Mouse (Mus musculus) cerebellum, adult 18-20 months (tissue): Measurements from ENCODE around the gene Pecr.
"Not testable (repeated sequence)": the region's sequence is repeated elsewhere in the genome, so short reads cannot be mapped to it uniquely, and the experiment has no call there.

Experiments
- DNase-seq, 2 experiments: peaks; one replicate each; pipeline ENCODE4 v3.0.0; 2021

Pecr gene

GRCm38 (mm10) chr1:72232592-72232991 lies 51.5 kb downstream of the Pecr start:
- DNase-seq: not testable (repeated sequence)

DNA sequence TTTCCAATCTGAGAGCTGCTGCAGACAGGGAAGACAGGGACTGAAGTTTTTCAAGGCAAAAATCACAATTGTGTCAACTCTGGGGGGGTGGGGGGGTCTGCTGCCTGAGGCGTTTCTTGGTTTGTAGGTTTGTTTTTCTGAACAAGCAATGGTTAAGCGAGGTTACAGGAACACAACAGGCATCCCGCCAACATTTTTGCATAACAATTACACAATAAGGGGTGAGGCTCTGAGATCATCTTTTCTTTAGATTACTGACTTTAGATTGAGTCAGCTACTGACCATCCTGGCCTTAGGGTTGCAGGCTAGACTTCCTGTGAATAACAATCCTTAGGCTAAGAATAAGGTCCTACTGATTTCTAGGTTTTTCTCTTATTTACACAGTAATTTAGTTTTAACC lies 55.1 kb downstream of the Pecr start:
- no peak for DNase-seq

GRCm38 (mm10) chr1:72227546-72227945 lies 56.6 kb downstream of the Pecr start:
- DNase-seq: no peak

GRCm38 (mm10) chr1:72226887-72227481 lies 57.1 kb downstream of the Pecr start:
- no peak for DNase-seq

DNA sequence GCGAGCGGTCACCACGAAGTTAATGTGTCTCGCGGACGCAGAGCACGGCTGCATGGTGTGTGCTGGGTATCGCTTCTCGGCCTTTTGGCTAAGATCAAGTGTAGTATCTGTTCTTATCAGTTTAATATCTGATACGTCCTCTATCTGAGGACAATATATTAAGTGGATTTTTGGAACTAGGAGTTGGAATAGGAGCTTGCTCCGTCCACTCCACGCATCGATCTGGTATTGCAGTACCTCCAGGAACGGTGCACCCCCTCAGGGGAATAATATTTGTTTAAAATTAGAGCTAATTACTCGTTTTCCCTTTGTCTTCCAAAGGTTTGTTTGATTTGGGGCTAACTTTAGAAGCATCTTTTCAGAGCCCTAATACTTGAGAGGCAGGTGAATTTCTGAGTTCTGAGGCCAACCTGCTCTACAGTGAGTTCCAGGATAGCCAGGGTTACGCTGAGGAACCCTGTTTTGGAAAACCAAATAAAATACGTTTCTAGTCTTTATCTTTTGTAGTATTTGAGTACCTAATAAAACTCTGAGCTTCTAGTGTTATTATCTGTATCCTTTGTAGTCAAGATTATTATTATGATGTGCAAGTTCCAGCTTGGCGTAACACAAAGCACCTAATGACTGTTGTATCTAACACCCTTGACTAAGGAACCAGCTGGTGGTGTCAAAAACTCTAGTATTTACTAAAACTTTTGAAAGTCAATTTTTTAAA lies 57.8 kb downstream of the Pecr start:
- DNase-seq: no peak

DNA sequence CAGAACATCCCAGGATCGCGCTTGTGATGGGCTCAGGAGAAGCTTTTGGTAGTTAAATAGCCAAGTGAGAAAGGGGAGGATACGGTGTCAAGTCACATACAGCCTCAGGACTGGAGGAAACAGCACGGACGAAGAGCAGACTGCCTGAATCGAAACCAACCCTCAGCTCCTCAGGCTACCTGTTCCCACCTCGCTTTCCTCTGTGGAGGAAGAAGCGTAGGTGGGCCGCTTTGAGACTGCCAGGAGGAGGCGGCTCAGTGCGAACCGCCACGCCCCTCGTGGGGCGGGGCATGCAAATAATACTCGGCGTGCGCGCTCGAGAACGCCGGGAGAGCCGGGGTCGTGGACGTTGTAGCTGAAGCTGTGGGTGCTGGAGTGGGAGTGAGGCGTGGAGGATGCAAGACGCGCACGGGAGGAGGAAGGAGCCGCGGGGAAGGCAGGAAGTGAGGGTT lies 58.4 kb downstream of the Pecr start:
- DNase-seq: peak; percentile 85 to 90

GRCm38 (mm10) chr1:72225054-72225718 lies 58.9 kb downstream of the Pecr start:
- peak in 1 of 2 experiments; percentile 30 for DNase-seq

DNA sequence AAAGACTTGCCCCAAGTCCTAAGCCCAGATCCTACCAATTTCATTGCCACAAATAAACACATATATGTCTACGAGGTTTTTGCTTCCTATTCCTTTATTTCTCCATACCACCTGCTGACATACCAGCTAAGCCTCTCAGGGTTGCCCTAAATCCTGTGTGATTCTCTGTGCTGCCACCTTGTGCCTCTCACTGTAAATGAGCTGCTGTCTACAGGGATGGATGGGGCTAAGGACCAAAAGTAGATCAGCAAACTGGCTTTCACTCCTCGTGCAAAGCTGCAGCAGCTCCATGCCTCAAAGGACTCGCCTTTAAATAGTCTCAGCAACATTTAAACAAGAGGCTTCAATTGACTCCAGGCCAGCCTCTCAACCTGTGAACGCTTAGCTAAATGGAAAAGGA lies 64.1 kb downstream of the Pecr start:
- DNase-seq: peak; percentile 65 to 79

- no peak for DNase-seq
These were observed 65.0 kb downstream of the Pecr start for GRCm38 (mm10) chr1:72219116-72219515.

DNA sequence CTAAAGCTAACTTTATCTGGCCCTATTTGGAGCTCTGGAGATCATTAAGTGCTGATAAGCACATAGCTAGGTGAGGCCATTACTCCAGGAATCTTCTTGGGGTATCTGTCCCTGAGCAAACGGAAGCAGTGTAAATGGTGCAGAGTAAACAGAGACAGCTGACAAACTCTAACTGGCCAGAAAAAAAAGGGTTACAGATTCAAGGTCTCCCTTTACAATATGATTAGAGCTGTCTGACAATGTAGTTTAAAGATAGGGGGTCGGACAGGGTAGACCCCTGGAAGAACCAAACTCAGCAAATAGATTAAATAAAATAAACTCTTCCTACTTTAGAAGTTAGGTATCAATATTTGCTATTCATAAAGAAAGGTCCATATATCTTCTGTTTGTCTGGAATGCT lies 65.5 kb downstream of the Pecr start:
- no peak for DNase-seq

DNA sequence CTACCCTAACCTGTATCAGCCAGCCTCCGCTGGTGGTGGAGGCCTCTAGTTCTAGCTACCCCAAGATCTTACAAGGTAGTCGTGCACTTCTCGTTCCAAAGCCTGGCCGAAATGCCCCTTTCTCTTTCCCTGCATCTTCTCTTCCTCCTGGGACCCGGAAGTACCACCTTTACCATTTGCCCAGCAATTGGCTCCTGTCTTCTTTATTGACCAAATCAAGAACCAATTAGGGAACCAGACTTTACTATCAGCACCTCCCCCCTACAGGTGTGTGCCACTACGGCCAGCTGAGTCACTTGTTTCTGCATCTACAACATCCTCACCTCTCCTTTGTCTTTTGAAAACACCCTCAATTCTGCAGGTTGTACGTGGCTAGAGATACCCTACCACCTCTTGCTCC lies 67.4 kb downstream of the Pecr start:
- no peak for DNase-seq

DNA sequence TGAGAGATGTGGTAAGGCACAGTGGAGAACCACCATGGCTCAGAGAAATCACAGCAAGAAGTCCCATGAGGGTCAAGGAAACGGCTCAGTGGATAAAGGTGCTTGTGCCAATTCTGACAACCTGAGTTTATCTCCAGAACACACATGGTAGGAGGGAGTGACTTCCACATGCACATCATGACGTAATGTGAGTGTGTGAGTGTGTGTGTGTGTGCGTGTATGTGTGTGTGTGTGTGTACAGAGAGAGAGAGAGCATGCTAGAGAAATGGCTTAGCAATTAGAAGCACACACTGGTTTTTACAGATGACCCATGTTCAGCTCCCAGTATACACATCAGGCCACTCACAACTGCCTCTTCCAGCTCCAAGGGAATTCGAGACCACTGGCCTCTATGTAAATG lies 68.9 kb downstream of the Pecr start:
- no peak for DNase-seq

- DNase-seq: peak; percentile 67 to 75
These were observed 69.6 kb downstream of the Pecr start for GRCm38 (mm10) chr1:72214470-72214961.

DNA sequence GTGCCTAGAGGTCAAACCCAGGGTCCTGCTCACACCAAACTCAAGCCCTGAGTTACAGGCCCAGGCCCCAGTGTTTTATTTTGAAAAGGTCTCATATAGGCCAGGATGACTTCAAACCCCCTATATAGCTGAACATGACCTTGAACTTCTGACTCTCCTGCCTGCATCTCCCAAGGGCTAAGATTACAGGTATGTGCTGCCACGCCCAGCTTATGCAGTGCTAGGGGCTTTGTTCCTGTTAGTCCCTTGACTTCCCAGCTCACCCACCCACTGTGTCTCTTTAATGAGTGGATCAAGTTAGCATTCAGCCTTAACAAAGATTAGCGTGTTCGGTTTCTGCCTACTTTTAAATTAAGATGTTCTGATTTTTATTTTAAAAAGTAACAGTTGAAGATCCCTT lies 70.2 kb downstream of the Pecr start:
- DNase-seq: no peak

DNA sequence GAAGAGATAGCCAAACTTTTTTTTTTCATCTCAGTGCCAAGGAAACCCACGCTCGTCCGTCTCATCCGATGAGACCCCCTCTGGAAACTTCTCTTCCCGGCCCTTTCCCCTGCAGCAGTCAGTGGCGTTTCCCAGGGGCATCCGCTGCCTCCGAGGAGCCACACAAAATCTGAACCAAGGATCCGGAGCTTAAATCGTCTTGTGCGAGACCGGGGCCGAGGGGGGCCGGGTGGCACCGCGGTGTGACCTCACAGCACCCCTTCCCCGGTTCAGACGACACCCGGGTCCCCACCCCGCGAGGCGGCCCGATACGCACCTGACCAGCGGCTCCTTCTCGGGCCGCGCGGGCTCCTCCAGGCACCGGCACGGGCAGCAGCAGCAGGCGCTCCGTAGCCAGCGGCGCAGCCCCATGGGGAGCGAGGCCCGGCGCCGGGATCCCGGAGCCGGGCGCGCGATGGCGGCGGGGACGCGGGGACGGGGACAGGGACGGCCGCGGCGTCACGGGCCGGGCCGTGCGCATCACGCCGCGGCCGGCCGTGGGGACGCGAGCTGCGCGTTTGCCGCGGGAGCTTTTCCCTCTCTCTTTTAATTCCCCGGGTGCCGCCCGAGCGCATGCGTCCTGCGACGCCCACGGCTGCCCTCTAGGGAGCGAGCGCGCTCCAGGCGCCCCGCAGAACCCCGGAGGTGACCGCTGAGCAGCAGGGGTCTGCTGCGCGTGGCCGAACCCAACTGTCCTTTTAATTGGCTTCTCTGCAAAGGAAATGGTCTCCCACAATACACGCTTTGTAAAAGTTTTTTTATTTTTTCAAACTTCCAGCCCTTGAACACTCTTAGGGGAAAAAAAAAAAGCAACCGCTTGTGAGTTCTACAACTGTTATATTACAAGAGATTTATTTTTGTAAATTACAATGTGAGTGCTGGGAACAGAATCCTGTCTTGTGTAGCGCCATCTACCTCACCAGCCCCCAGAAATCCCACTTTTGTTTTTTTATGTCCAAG lies 72.1 kb downstream of the Pecr start, which contains the start of gene Mreg:
Gene Mreg, minus strand, starts transcription at position 607 of the 999 bp plus-strand sequence.
- peak; percentile 73 to 85 for DNase-seq

DNA sequence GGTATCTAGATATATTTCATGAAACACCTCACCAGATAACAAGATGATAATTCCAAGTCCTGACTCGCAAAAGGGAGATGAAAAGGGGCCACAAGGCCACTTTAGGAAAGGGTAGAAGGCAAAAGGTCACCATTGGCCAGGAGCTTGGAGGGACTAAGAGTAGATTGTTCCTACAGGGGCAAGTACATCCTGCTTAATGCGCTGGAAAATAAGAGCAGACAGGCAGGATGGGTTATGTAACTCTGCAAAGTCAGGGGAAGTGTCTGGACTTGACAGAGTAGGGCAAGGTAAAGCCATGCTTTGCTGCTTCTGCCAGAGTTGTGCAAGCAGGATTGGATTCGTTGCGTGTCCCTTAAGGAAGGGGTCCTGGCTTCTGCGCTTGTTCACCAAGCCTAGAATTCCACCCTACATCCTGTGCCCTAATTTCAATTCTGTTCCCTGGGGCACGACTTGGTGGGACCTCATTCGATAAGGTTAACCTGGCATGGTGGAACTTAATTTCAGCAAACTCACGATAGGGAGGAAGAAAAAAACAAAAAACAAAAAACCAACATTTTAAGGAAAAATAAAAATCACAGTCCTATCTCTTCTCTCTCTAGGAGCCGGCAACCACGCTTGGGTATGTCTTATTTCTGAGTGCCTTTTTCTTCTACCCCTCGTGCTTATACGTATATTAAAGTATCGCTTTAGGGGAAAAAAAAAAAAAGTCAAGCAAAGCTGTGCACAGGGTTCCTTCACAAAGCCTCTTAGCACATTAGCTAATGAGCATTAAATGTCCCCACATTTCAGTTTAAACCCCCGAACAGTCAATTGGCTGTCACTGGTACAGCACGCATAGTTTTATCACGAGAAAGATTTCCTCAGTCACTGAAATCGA lies 73.1 kb downstream of the Pecr start:
- peak; percentile 56 to 62 for DNase-seq
